Mouse (Mus musculus): ENCODE measurements around the gene Naa40.
A peak's percentile ranks its signal among the peaks of the same experiment; 100 is the strongest.

The Naa40 gene

GRCm38 (mm10) chr19:7240782-7241690 is at the start of gene Naa40:
Gene Naa40 (minus strand): TSS chr19:7241183.
- peak; percentile 98 for DNase-seq (ENCODE audit: low read depth, low spot score)

GRCm38 (mm10) chr19:7289767-7290166 is 48.8 kb upstream of the Naa40 start:
- DNase-seq (ENCODE audit: low read depth, low spot score) = no peak

- DNase-seq (ENCODE audit: low read depth, low spot score) = no peak
Observed at GRCm38 (mm10) chr19:7288288-7288687, 47.3 kb upstream of the Naa40 start.

- no peak for DNase-seq (ENCODE audit: low read depth, low spot score)
Observed at GRCm38 (mm10) chr19:7286563-7287315, 45.8 kb upstream of the Naa40 start.

- no peak for DNase-seq (ENCODE audit: low read depth, low spot score)
Observed at GRCm38 (mm10) chr19:7280557-7281330, 39.8 kb upstream of the Naa40 start.

- DNase-seq (ENCODE audit: low read depth, low spot score) = peak; percentile 45
Observed at GRCm38 (mm10) chr19:7279114-7279513, 38.1 kb upstream of the Naa40 start.

GRCm38 (mm10) chr19:7278200-7278906 is 37.4 kb upstream of the Naa40 start:
- DNase-seq (ENCODE audit: low read depth, low spot score) = no peak

GRCm38 (mm10) chr19:7276796-7277195 is 35.8 kb upstream of the Naa40 start:
- DNase-seq (ENCODE audit: low read depth, low spot score) = no peak

- no peak for DNase-seq (ENCODE audit: low read depth, low spot score)
Observed at GRCm38 (mm10) chr19:7276053-7276659, 35.2 kb upstream of the Naa40 start.

- DNase-seq (ENCODE audit: low read depth, low spot score) = no peak
Observed at GRCm38 (mm10) chr19:7275131-7275789, 34.3 kb upstream of the Naa40 start.

- DNase-seq (ENCODE audit: low read depth, low spot score) = no peak
Observed at GRCm38 (mm10) chr19:7274326-7274990, 33.5 kb upstream of the Naa40 start.

- DNase-seq (ENCODE audit: low read depth, low spot score) = no peak
Observed at GRCm38 (mm10) chr19:7273486-7273885, 32.5 kb upstream of the Naa40 start.

GRCm38 (mm10) chr19:7269290-7270044 is 28.5 kb upstream of the Naa40 start:
- no peak for DNase-seq (ENCODE audit: low read depth, low spot score)

GRCm38 (mm10) chr19:7268722-7269090 is 27.7 kb upstream of the Naa40 start:
- peak; percentile 69 for DNase-seq (ENCODE audit: low read depth, low spot score)

GRCm38 (mm10) chr19:7267781-7268721 is 27.1 kb upstream of the Naa40 start:
- peak; percentile 81 for DNase-seq (ENCODE audit: low read depth, low spot score)

- DNase-seq (ENCODE audit: low read depth, low spot score) = peak; percentile 41
Observed at GRCm38 (mm10) chr19:7267091-7267741, 26.2 kb upstream of the Naa40 start, which contains the start of gene Rcor2. Gene Rcor2 (plus strand): TSS chr19:7267325.

GRCm38 (mm10) chr19:7266421-7266831 is 25.4 kb upstream of the Naa40 start:
- no peak for DNase-seq (ENCODE audit: low read depth, low spot score)

All from CD4-positive helper T cell, adult 2 months (primary cell).